Mouse (Mus musculus) testis, adult 2 months (tissue): ENCODE measurements around the gene Gsdme.

ENCODE experiments used
- CTCF ChIP-seq: fragments of 200-500 bp; IDR thresholded peaks from 2 replicates; pipeline ENCODE4 v1.5.1; 2012; ENCODE audit warnings: low read depth, mild to moderate bottlenecking, inconsistent platforms, low read length, moderate library complexity; ENCODE audit not compliant: control insufficient read depth, insufficient read depth, insufficient replicate concordance
- POLR2A ChIP-seq: fragments of 200-500 bp; IDR thresholded peaks from 2 replicates; pipeline ENCODE4 v1.6.1; 2012; ENCODE audit warnings: low read depth, mild to moderate bottlenecking, inconsistent platforms, low read length, moderate library complexity; ENCODE audit not compliant: control insufficient read depth

- no peak for TF ChIP-seq CTCF
- TF ChIP-seq POLR2A, result no peak
These were observed 103.8 kb downstream of the Gsdme start for GRCm38 (mm10) chr6:50159842-50160241.
